Mouse (Mus musculus) olfactory bulb, adult 2 months (tissue): ENCODE results near the gene H2-Q1. TPM values are rescaled to one million over a fixed set of nuclear protein-coding genes. Genes with fewer than 3 reads are reported as not detected.
"Not testable (repeated sequence)": the region's sequence is repeated elsewhere in the genome, so short reads cannot be mapped to it uniquely, and the experiment has no call there.

Source experiments
- H3K27ac ChIP-seq: fragments of 200-500 bp; 2 replicates; pipeline ENCODE4 v1.5.1; 2012; ENCODE audit warnings: low read depth, low read length; ENCODE audit not compliant: insufficient read depth
- H3K4me1 ChIP-seq: fragments of 200-500 bp; 2 replicates; pipeline ENCODE4 v1.6.1; 2012; ENCODE audit warnings: low read length; ENCODE audit not compliant: control insufficient read depth, insufficient read depth
- H3K4me3 ChIP-seq: fragments of 200-500 bp; 2 replicates; pipeline ENCODE4 v1.5.1; 2012; ENCODE audit warnings: mild to moderate bottlenecking, low read depth, low read length, moderate library complexity; ENCODE audit not compliant: insufficient read depth
- CTCF ChIP-seq: fragments of 200-500 bp; IDR thresholded peaks from 2 replicates; pipeline ENCODE4 v1.5.1; 2012; ENCODE audit warnings: low read depth, mild to moderate bottlenecking, low read length, moderate library complexity; ENCODE audit not compliant: insufficient read depth
- POLR2A ChIP-seq: fragments of 200-500 bp; IDR thresholded peaks from 2 replicates; pipeline ENCODE4 v1.6.1; 2012; ENCODE audit warnings: mild to moderate bottlenecking, low read depth, low read length, moderate library complexity; ENCODE audit not compliant: insufficient read depth
- WGBS: fragments of 180-500 bp; shearing (Covaris S2); methylation state at CpG from one replicate; pipeline ENCODE4 v1.1.7; 2018; 5-methylcytosine and 5-hydroxymethylcytosine counted together
- polyA plus RNA-seq: library from polyadenylated mRNA; stranded (reverse); fragments of >200 nt; gene quantifications from 2 replicates; pipeline ENCODE4 v1.2.4, GENCODE M21; 2012; ENCODE audit warnings: low replicate concordance; ENCODE audit not compliant: missing spikeins, insufficient read depth, insufficient read length

H2-Q1 gene
- polyA plus RNA-seq, 1 experiment: not detected

DNA sequence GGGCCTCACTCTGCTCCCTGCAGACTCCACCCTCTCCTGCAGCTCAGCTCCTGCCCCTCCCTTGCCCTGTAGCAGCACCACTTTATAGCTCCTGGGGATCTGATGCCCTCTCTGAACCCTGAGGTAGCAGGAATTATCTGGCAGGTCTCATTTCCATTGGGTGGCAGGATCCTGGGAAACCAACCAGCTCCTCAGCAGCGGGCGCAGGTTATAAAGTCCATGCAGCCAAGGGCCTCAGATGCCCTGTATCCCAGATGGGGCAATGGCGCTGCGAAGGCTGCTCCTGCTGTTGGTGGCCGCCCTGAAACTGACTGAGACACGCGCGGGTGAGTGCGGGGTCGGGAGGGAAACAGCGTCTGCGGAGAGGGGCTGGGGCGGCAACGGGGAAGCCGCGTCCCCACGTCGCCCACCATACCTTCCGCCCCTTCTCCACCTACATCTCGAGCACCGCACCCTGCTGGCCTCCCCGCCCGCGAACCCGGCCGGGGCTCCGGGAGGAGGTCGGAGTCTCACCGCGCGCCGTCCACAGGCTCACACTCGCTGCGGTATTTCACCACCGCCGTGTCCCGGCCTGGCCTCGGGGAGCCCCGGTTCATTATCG lies 22.0 kb downstream of the H2-Q1 start, which contains the start of gene H2-Q2:
Gene H2-Q2, plus strand, starts transcription at position 172 of the 601 bp plus-strand sequence.
- TF ChIP-seq POLR2A (no peak), CTCF (no peak)
- Histone ChIP-seq H3K4me1 (peaks cover 12% of the 10 kb centered on the region), H3K4me3 (peak within 1 kb of the TSS; percentile 40), H3K27ac (no peak within 1 kb of the TSS)
- 3% methylated on average over 40 of the region's 40 CpGs for WGBS

DNA sequence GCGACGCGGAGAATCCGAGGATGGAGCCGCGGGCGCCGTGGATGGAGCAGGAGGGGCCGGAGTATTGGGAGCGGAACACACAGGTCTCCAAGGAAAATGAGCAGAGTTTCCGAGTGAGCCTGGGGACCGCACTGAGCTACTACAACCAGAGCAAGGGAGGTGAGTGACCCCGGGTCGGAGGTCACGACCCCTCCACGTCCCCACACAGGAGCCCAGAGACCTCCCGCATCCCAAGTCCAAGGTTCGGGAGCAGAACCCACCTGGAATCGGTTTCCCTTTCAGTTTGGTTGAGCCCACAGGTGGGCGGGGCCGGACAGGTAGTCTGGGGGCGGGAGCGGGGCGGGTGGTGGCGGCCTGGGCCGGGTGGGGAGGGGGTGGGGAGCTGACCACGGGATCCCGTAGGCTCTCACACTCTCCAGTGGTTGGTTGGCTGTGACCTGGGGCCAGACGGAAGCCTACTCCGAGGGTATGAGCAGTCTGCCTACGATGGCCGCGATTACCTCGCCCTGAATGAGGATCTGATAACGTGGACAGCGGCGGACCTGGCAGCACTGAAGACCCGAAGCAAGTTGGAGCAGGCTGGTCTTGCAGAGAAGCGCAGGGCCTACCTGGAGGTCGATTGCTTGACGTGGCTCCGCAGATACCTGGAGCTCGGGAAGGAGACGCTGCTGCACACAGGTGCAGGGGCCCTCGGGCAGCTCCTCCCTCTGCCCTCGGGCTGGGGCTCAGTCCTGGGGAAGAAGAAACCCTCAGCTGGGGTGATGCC lies 22.7 kb downstream of the H2-Q1 start:
- Histone ChIP-seq H3K4me3 (peak overlapping the region; percentile 40), H3K4me1 (peaks cover 12% of the 10 kb centered on the region), H3K27ac (no peak overlapping the region)
- 6% methylated on average over 46 of the region's 46 CpGs for WGBS
- TF ChIP-seq POLR2A: no peak
- no peak for TF ChIP-seq CTCF

DNA sequence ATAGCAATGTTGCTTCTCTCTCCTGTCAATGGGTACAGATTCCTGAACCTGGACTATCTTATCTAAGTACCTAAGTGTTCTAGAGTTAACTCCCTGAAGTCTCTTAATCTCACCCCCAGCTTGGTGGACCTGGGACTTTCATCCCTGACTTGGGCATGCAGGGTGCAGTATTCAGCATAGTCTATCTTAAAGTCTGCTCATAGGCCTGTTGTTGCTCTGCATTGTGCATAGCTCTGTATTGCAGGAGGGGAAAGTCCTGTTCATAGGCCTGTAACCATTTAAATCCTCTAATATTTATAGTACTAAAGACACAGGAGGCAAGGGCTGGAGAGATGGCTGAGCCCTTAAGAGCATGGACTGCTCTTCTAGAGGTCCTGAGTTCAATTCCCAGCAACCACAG lies 27.5 kb downstream of the H2-Q1 start:
- not testable (repeated sequence) for H3K4me1 ChIP-seq, H3K27ac ChIP-seq, H3K4me3 ChIP-seq

DNA sequence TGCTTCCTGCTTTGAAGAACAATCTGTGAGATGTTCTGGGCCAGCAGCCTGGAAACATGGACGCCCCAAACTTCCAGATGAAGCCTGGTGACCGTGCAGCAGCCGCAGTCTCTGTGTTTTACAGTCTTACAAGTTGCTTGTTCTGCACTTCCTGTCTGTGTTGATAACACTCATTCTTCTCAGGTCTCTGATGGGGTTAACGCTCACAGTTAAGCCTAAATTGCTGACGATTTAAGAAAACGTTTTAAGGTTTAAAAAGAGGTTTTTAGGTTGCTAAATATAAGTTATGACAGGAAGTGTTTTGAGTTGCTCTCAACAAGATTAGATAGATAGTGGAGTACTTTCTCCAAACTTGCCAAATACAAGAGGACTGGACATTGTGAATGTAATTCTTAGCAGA lies 33.1 kb downstream of the H2-Q1 start:
- not testable (repeated sequence) for H3K27ac ChIP-seq, H3K4me3 ChIP-seq, H3K4me1 ChIP-seq
- WGBS: 69% methylated on average over 6 of the region's 6 CpGs

DNA sequence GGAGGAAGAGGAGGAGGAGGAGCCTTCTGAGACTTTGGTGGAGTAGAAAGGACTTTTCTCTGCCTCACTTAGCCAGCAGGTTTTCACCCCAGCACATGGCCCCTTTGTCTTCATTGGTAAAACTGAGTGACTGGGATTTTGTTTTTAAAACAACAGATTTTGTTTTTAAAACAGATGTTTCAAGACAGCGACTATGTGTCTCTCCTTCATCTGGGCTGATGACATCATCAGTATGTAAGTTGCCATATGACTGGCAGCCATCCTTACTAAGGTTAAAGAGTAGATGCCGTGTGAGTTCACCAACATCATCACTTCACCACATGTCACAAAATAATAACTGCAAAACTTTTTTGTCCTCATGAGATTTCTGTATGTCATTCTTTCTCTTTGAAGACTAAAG lies 33.9 kb downstream of the H2-Q1 start:
- Histone ChIP-seq H3K4me3 (no peak overlapping the region), H3K4me1 (peaks cover 3% of the 10 kb centered on the region), H3K27ac (no peak overlapping the region)
- TF ChIP-seq POLR2A (no peak), CTCF (no peak)
- 74% methylated on average over 2 of the region's 2 CpGs for WGBS

DNA sequence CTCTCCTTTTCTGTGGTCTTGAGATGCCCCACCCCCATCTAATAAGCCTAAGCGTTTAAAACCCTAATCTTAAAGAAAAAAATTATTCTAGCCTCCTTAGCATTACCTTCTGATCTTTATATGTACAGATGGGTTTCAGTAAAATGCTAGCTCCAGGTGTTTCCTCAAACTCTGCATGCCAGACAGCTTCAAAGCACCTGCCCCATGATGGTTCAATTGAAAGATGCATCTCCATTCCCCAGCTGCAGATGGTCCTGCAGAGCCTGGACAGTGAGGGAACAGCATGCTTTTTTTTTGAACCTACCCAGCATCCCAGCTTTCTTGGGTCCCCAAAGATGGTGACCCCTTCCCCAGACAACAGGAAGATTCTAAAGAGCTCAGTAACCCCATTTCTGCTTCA lies 36.9 kb downstream of the H2-Q1 start:
- peaks cover 7% of the 10 kb centered on the region for H3K4me1 ChIP-seq
- no peak overlapping the region for H3K27ac ChIP-seq
- TF ChIP-seq POLR2A: no peak
- no peak for TF ChIP-seq CTCF
- H3K4me3 ChIP-seq: no peak overlapping the region
- 44% methylated on average over 1 of the region's 1 CpGs for WGBS

DNA sequence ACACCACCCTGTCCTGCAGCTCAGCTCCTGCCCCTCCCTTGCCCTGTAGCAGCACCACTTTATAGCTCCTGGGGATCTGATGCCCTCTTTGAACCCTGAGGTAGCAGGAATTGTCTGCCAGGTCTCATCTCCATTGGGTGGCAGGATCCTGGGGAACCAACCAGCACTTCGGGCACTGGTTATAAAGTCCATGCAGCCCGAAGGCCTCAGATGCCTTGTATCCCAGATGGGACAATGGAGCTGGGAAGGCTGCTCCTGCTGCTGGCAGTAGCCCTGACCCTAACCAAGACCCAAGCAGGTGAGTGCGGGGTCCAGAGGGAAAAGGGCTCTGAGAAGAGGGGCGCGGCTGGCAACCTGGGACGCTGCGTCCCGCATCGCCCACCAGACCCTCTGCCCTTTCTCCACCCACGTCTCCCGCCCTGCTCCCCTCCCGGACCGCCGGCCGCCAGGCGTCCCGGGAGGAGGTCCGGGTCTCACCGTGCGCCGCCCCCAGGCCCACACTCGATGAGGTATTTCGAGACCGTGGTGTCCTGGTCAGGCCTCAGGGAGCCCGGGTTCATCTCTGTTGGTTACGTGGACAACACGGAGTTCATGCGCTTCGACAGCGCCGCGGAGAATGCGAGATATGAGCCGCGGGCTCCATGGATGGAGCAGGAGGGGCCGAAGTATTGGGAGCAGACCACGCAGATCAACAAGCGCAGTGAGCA lies 38.7 kb downstream of the H2-Q1 start:
- TF ChIP-seq POLR2A (no peak), CTCF (no peak)
- WGBS: 6% methylated on average over 38 of the region's 38 CpGs
- H3K4me3 ChIP-seq: peak overlapping the region; percentile 16
- no peak overlapping the region for H3K27ac ChIP-seq
- H3K4me1 ChIP-seq: peaks cover 7% of the 10 kb centered on the region

DNA sequence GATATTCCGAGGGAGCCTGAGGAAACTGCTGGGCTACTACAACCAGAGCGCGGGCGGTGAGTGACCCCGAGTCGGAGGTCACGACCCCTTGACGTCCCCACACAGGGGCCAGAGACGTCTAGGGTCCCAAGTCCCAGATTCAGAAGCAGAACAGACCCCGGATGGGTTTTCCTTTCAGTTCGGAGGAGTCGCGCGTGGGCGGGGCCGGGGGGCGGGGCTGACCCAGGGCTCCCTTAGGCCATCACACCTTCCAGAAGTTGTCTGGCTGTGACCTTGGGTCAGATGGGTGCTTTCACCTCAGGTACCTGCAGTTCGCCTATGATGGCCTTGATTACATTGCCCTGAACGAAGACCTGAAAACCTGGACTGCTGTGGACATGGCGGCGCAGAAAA lies 39.3 kb downstream of the H2-Q1 start:
- 26% methylated on average over 21 of the region's 21 CpGs for WGBS
- no peak overlapping the region for H3K27ac ChIP-seq
- peaks cover 7% of the 10 kb centered on the region for H3K4me1 ChIP-seq
- H3K4me3 ChIP-seq: peak overlapping the region; percentile 16
- TF ChIP-seq CTCF (no peak), POLR2A (no peak)

Other genes with a start within 250 kb of the H2-Q1 start
- not detected in 2 replicates for gene Ly6g6e, start 243.5 kb upstream of the H2-Q1 start, polyA plus RNA-seq
- gene Ly6g6d, start 242.3 kb upstream of the H2-Q1 start, polyA plus RNA-seq: not detected in 2 replicates
- gene Ly6g6f, start 234.8 kb upstream of the H2-Q1 start, polyA plus RNA-seq: not detected in 2 replicates
- gene Abhd16a, start 231.1 kb upstream of the H2-Q1 start, polyA plus RNA-seq: not detected in 2 replicates
- gene Ly6g5c, start 212.1 kb upstream of the H2-Q1 start, polyA plus RNA-seq: not detected in 2 replicates
- not detected in 2 replicates for gene Ly6g5b, start 205.0 kb upstream of the H2-Q1 start, polyA plus RNA-seq
- gene Gpank1, start 198.9 kb upstream of the H2-Q1 start, polyA plus RNA-seq: not detected in 2 replicates
- not detected in 2 replicates for gene Csnk2b, start 198.4 kb upstream of the H2-Q1 start, polyA plus RNA-seq
- not detected in 2 replicates for gene D17H6S53E, start 194.0 kb upstream of the H2-Q1 start, polyA plus RNA-seq
- gene Apom, start 188.4 kb upstream of the H2-Q1 start, polyA plus RNA-seq: not detected in 2 replicates
- gene Bag6, start 185.2 kb upstream of the H2-Q1 start, polyA plus RNA-seq: 684 TPM in 1 of 2 replicates, not detected in the other
- 146 and 391 TPM in 2 replicates for gene Prrc2a, start 155.5 kb upstream of the H2-Q1 start, polyA plus RNA-seq
- gene Aif1, start 144.3 kb upstream of the H2-Q1 start, polyA plus RNA-seq: not detected in 2 replicates
- gene Lst1, start 132.0 kb upstream of the H2-Q1 start, polyA plus RNA-seq: not detected in 2 replicates
- gene Ltb, start 126.0 kb upstream of the H2-Q1 start, polyA plus RNA-seq: not detected in 2 replicates
- gene Tnf, start 118.4 kb upstream of the H2-Q1 start, polyA plus RNA-seq: not detected in 2 replicates
- not detected in 2 replicates for gene Lta, start 115.1 kb upstream of the H2-Q1 start, polyA plus RNA-seq
- not detected in 2 replicates for gene Gm16181, start 99.6 kb upstream of the H2-Q1 start, polyA plus RNA-seq
- not detected in 2 replicates for gene Atp6v1g2, start 86.7 kb upstream of the H2-Q1 start, polyA plus RNA-seq
- gene Nfkbil1, start 84.6 kb upstream of the H2-Q1 start, polyA plus RNA-seq: not detected in 2 replicates
- 290 and 359 TPM in 2 replicates for gene Ddx39b, start 78.7 kb upstream of the H2-Q1 start, polyA plus RNA-seq
- 345 and 592 TPM in 2 replicates for gene H2-D1, start 57.7 kb upstream of the H2-Q1 start, polyA plus RNA-seq
- gene H2-Q2, start 21.8 kb downstream of the H2-Q1 start, polyA plus RNA-seq: not detected in 2 replicates
- gene H2-Q4, start 59.2 kb downstream of the H2-Q1 start, polyA plus RNA-seq: not detected in 2 replicates
- gene H2-Q6, start 104.4 kb downstream of the H2-Q1 start, polyA plus RNA-seq: not detected in 2 replicates
- gene H2-Q7, start 118.8 kb downstream of the H2-Q1 start, polyA plus RNA-seq: not detected in 2 replicates
- not detected in 2 replicates for gene H2-Q10, start 149.7 kb downstream of the H2-Q1 start, polyA plus RNA-seq
- gene Pou5f1, start 185.6 kb downstream of the H2-Q1 start, polyA plus RNA-seq: not detected in 2 replicates
- gene Tcf19, start 196.4 kb downstream of the H2-Q1 start, polyA plus RNA-seq: not detected in 2 replicates
- gene Cchcr1, start 196.7 kb downstream of the H2-Q1 start, polyA plus RNA-seq: not detected in 2 replicates
- not detected in 2 replicates for gene Psors1c2, start 212.8 kb downstream of the H2-Q1 start, polyA plus RNA-seq
- not detected in 2 replicates for gene Cdsn, start 231.7 kb downstream of the H2-Q1 start, polyA plus RNA-seq
- not detected in 2 replicates for gene 2300002M23Rik, start 247.0 kb downstream of the H2-Q1 start, polyA plus RNA-seq